Mouse (Mus musculus) cortical plate, adult 2 months (tissue): ENCODE results near the gene Esr1.

Experiments used
- CTCF ChIP-seq: fragments of 200-500 bp; IDR thresholded peaks from 2 replicates; pipeline ENCODE4 v1.5.1; 2011; ENCODE audit warnings: mild to moderate bottlenecking, control low read depth, low read length; ENCODE audit not compliant: insufficient read depth; ENCODE audit errors: extremely low read depth
- POLR2A ChIP-seq: fragments of 200-500 bp; IDR thresholded peaks from 2 replicates; pipeline ENCODE4 v1.6.1; 2011; ENCODE audit warnings: mild to moderate bottlenecking, low read length, control low read depth; ENCODE audit not compliant: insufficient read depth; ENCODE audit errors: extremely low read depth

DNA sequence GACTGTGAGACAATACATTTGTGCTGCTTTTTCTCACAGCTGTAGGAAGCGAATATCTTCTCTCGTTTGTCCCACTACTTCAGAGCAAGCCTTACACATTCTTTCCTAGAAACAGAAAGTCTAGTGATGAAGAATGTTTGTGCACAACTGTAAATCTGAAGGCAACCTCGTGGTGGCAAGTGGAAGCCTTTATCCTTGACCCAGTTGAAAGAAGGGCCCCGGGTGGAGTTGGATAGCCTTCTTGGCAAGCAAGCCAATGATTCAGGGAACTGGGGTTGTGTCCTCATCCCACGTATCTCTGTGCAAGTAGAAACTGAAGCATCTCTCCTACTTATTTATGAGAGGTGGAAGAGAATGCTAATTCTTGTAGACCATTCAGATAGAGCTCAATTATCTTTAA lies 71.7 kb downstream of the Esr1 start:
- TF ChIP-seq POLR2A (no peak), CTCF (no peak)
